Mouse (Mus musculus): ENCODE data around the gene E130114P18Rik.
A peak's percentile ranks its signal among the peaks of the same experiment; 100 is the strongest.

Gene E130114P18Rik

GRCm38 (mm10) chr4:97648825-97649625, 128.9 kb downstream of the E130114P18Rik start:
- peak; percentile 44 for DNase-seq (ENCODE audit: extremely low spot score)

GRCm38 (mm10) chr4:97648436-97648707, 129.5 kb downstream of the E130114P18Rik start:
- DNase-seq (ENCODE audit: extremely low spot score): no peak

GRCm38 (mm10) chr4:97647700-97648435, 130.0 kb downstream of the E130114P18Rik start:
- DNase-seq (ENCODE audit: extremely low spot score): no peak

GRCm38 (mm10) chr4:97647236-97647635, 130.6 kb downstream of the E130114P18Rik start:
- DNase-seq (ENCODE audit: extremely low spot score): no peak

GRCm38 (mm10) chr4:97640385-97640784, 137.5 kb downstream of the E130114P18Rik start:
- no peak for DNase-seq (ENCODE audit: extremely low spot score)

- no peak for DNase-seq (ENCODE audit: extremely low spot score)
These were observed 141.3 kb downstream of the E130114P18Rik start for GRCm38 (mm10) chr4:97636569-97636968.

GRCm38 (mm10) chr4:97635757-97636292, 142.1 kb downstream of the E130114P18Rik start:
- DNase-seq (ENCODE audit: extremely low spot score): no peak

- no peak for DNase-seq (ENCODE audit: extremely low spot score)
These were observed 142.6 kb downstream of the E130114P18Rik start for GRCm38 (mm10) chr4:97635296-97635755.

GRCm38 (mm10) chr4:97628881-97629605, 148.8 kb downstream of the E130114P18Rik start:
- peak; percentile 63 for DNase-seq (ENCODE audit: extremely low spot score)

GRCm38 (mm10) chr4:97626002-97626720, 151.7 kb downstream of the E130114P18Rik start:
- no peak for DNase-seq (ENCODE audit: extremely low spot score)

- DNase-seq (ENCODE audit: extremely low spot score): no peak
These were observed 154.7 kb downstream of the E130114P18Rik start for GRCm38 (mm10) chr4:97623165-97623564.

- DNase-seq (ENCODE audit: extremely low spot score): no peak
These were observed 156.1 kb downstream of the E130114P18Rik start for GRCm38 (mm10) chr4:97621731-97622130.

GRCm38 (mm10) chr4:97620409-97620808, 157.5 kb downstream of the E130114P18Rik start:
- DNase-seq (ENCODE audit: extremely low spot score): no peak

- DNase-seq (ENCODE audit: extremely low spot score): no peak
These were observed 159.1 kb downstream of the E130114P18Rik start for GRCm38 (mm10) chr4:97618668-97619373.

GRCm38 (mm10) chr4:97615031-97615430, 162.8 kb downstream of the E130114P18Rik start:
- no peak for DNase-seq (ENCODE audit: extremely low spot score)

- DNase-seq (ENCODE audit: extremely low spot score): no peak
These were observed 166.5 kb downstream of the E130114P18Rik start for GRCm38 (mm10) chr4:97611251-97611847.

GRCm38 (mm10) chr4:97609831-97610727, 167.8 kb downstream of the E130114P18Rik start:
- no peak for DNase-seq (ENCODE audit: extremely low spot score)

- no peak for DNase-seq (ENCODE audit: extremely low spot score)
These were observed 168.5 kb downstream of the E130114P18Rik start for GRCm38 (mm10) chr4:97609329-97609728.

- no peak for DNase-seq (ENCODE audit: extremely low spot score)
These were observed 169.2 kb downstream of the E130114P18Rik start for GRCm38 (mm10) chr4:97608728-97609127.
